Mouse (Mus musculus): ENCODE data around the gene Cyth1.

GRCm38 (mm10) chr11:118145092-118145491 lies 103.3 kb downstream of the Cyth1 start:
- no peak for TF ChIP-seq POLR2A (IDR thresholded peaks at IDR 0.05; ENCODE audit: low read depth, low read length)
- no peak for TF ChIP-seq CTCF (IDR thresholded peaks at IDR 0.05; ENCODE audit: extremely low read depth, insufficient read depth, insufficient read length, insufficient replicate concordance)
